Mouse (Mus musculus): ENCODE data around the gene Btrc. TPM values are rescaled to one million over a fixed set of nuclear protein-coding genes. Genes with fewer than 3 reads are reported as not detected.

Btrc gene
- polyA plus RNA-seq, 1 experiment: 66.5 TPM

GRCm38 (mm10) chr19:45527931-45528534 is 164.5 kb downstream of the Btrc start:
- DNase-seq: no peak
- Histone ChIP-seq H3K4me3 (replicated peaks; ENCODE audit: insufficient read depth, low read depth, low read length) (no peak overlapping the region), H3K4me1 (ENCODE audit: control insufficient read depth, insufficient read depth, low read length) (no peaks in the 10 kb centered on the region), H3K27me3 (ENCODE audit: control insufficient read depth, insufficient read depth, low read length) (no peaks in the 10 kb centered on the region), H3K27ac (ENCODE audit: insufficient read depth, low read length) (no peak overlapping the region)
- WGBS: 92% methylated on average over 10 of the region's 10 CpGs
- TF ChIP-seq POLR2A (IDR thresholded peaks at IDR 0.05; ENCODE audit: borderline replicate concordance, insufficient read depth, low read length): no peak
- TF ChIP-seq CTCF (IDR thresholded peaks at IDR 0.05; ENCODE audit: borderline replicate concordance, insufficient read depth, low read depth, low read length): no peak

GRCm38 (mm10) chr19:45529294-45529693 is 165.8 kb downstream of the Btrc start:
- no peak overlapping the region for H3K4me3 ChIP-seq (replicated peaks; ENCODE audit: insufficient read depth, low read depth, low read length)
- no peaks in the 10 kb centered on the region for H3K27me3 ChIP-seq (ENCODE audit: control insufficient read depth, insufficient read depth, low read length)
- no peak overlapping the region for H3K27ac ChIP-seq (ENCODE audit: insufficient read depth, low read length)
- H3K4me1 ChIP-seq (ENCODE audit: control insufficient read depth, insufficient read depth, low read length): no peaks in the 10 kb centered on the region
- no peak for DNase-seq
- no peak for TF ChIP-seq CTCF (IDR thresholded peaks at IDR 0.05; ENCODE audit: borderline replicate concordance, insufficient read depth, low read depth, low read length)
- TF ChIP-seq POLR2A (IDR thresholded peaks at IDR 0.05; ENCODE audit: borderline replicate concordance, insufficient read depth, low read length): no peak
- 89% methylated on average over 5 of the region's 5 CpGs for WGBS

- DNase-seq: no peak
- H3K4me1 ChIP-seq (ENCODE audit: control insufficient read depth, insufficient read depth, low read length): no peaks in the 10 kb centered on the region
- H3K27me3 ChIP-seq (ENCODE audit: control insufficient read depth, insufficient read depth, low read length): no peaks in the 10 kb centered on the region
- WGBS: 60% methylated on average over 15 of the region's 15 CpGs
- TF ChIP-seq POLR2A (IDR thresholded peaks at IDR 0.05; ENCODE audit: borderline replicate concordance, insufficient read depth, low read length): no peak
- TF ChIP-seq CTCF (IDR thresholded peaks at IDR 0.05; ENCODE audit: borderline replicate concordance, insufficient read depth, low read depth, low read length): no peak
- H3K4me3 ChIP-seq (replicated peaks; ENCODE audit: insufficient read depth, low read depth, low read length): no peak overlapping the region
- H3K27ac ChIP-seq (ENCODE audit: insufficient read depth, low read length): no peak overlapping the region
Observed at GRCm38 (mm10) chr19:45530200-45530995, 166.9 kb downstream of the Btrc start.

- Histone ChIP-seq H3K27me3 (ENCODE audit: control insufficient read depth, insufficient read depth, low read length) (no peaks in the 10 kb centered on the region), H3K4me1 (ENCODE audit: control insufficient read depth, insufficient read depth, low read length) (0 out of 2 replicates have a peak, but pooled peaks cover 3% of the 10 kb centered on the region), H3K27ac (ENCODE audit: insufficient read depth, low read length) (no peak overlapping the region), H3K4me3 (replicated peaks; ENCODE audit: insufficient read depth, low read depth, low read length) (no peak overlapping the region)
- 82% methylated on average over 6 of the region's 6 CpGs for WGBS
- no peak for TF ChIP-seq CTCF (IDR thresholded peaks at IDR 0.05; ENCODE audit: borderline replicate concordance, insufficient read depth, low read depth, low read length)
- no peak for DNase-seq
Observed at GRCm38 (mm10) chr19:45531554-45531953, 168.0 kb downstream of the Btrc start.

- WGBS: 38% methylated on average over 7 of the region's 7 CpGs
- Histone ChIP-seq H3K4me3 (replicated peaks; ENCODE audit: insufficient read depth, low read depth, low read length) (no peak overlapping the region), H3K27ac (ENCODE audit: insufficient read depth, low read length) (no peak overlapping the region), H3K27me3 (ENCODE audit: control insufficient read depth, insufficient read depth, low read length) (no peaks in the 10 kb centered on the region), H3K4me1 (ENCODE audit: control insufficient read depth, insufficient read depth, low read length) (0 out of 2 replicates have a peak, but pooled peaks cover 3% of the 10 kb centered on the region)
- no peak for DNase-seq
- no peak for TF ChIP-seq POLR2A (IDR thresholded peaks at IDR 0.05; ENCODE audit: borderline replicate concordance, insufficient read depth, low read length)
- TF ChIP-seq CTCF (IDR thresholded peaks at IDR 0.05; ENCODE audit: borderline replicate concordance, insufficient read depth, low read depth, low read length): no peak
Observed at GRCm38 (mm10) chr19:45533617-45534016, 170.1 kb downstream of the Btrc start.

- Histone ChIP-seq H3K4me1 (ENCODE audit: control insufficient read depth, insufficient read depth, low read length) (0 out of 2 replicates have a peak, but pooled peaks cover 3% of the 10 kb centered on the region), H3K27me3 (ENCODE audit: control insufficient read depth, insufficient read depth, low read length) (no peaks in the 10 kb centered on the region), H3K4me3 (replicated peaks; ENCODE audit: insufficient read depth, low read depth, low read length) (no peak overlapping the region), H3K27ac (ENCODE audit: insufficient read depth, low read length) (no peak overlapping the region)
- 78% methylated on average over 8 of the region's 8 CpGs for WGBS
- no peak for TF ChIP-seq POLR2A (IDR thresholded peaks at IDR 0.05; ENCODE audit: borderline replicate concordance, insufficient read depth, low read length)
- TF ChIP-seq CTCF (IDR thresholded peaks at IDR 0.05; ENCODE audit: borderline replicate concordance, insufficient read depth, low read depth, low read length): no peak
- no peak for DNase-seq
Observed at GRCm38 (mm10) chr19:45535214-45535735, 171.7 kb downstream of the Btrc start.

- 59% methylated on average over 6 of the region's 6 CpGs for WGBS
- H3K27ac ChIP-seq (ENCODE audit: insufficient read depth, low read length): no peak overlapping the region
- 0 out of 2 replicates have a peak, but pooled peaks cover 3% of the 10 kb centered on the region for H3K4me1 ChIP-seq (ENCODE audit: control insufficient read depth, insufficient read depth, low read length)
- no peaks in the 10 kb centered on the region for H3K27me3 ChIP-seq (ENCODE audit: control insufficient read depth, insufficient read depth, low read length)
- no peak for TF ChIP-seq POLR2A (IDR thresholded peaks at IDR 0.05; ENCODE audit: borderline replicate concordance, insufficient read depth, low read length)
- no peak for TF ChIP-seq CTCF (IDR thresholded peaks at IDR 0.05; ENCODE audit: borderline replicate concordance, insufficient read depth, low read depth, low read length)
- no peak for DNase-seq
- no peak overlapping the region for H3K4me3 ChIP-seq (replicated peaks; ENCODE audit: insufficient read depth, low read depth, low read length)
Observed at GRCm38 (mm10) chr19:45535929-45536328, 172.4 kb downstream of the Btrc start.

Measured in cerebellum, adult 2 months (tissue).